Mouse (Mus musculus): ENCODE measurements around the gene Gpc3. TPM values are rescaled to one million over a fixed set of nuclear protein-coding genes. Genes with fewer than 3 reads are reported as not detected.

Gpc3 gene
- 35.8 and 48.2 TPM in 2 replicates for polyA plus RNA-seq (2015; fragmentation: Nextera tagmentation; extraction: Ambion mirVana)

DNA sequence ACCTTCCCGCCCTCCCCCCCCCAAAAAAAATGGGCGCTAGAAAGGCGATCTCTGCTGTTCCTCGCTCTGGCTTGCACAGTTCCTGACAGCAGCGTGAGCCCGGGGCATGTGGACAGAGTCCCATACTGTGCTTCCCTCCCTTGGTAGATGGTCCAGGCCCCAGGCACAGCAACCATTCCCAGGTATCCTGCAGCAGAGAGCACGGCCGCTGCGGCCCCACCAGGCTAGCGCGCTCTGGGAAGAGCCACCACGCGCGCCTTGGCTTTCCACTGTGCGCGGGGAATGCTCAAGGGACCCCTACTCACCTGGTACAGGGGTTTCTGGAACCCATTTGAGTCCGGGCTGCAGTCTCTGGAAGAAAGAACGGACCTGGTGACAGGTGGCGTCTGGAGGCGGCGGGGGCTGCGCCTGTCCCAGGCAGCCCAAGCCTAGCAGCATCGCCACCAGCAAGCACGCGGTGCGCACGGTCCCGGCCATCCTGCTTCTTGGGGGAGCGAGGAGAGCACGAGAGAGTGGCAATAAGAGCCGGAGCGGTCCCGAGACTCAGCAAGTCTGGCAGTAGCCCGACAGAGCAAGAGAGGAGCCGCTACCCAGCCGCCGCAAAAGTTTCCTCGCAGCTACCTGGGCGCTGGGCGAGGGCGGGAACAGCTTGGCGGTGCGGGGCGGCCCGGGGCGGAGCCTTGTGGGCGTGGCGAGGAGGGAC lies at the start of gene Gpc3:
Gene Gpc3 (minus strand): TSS at position 623 of the 703 bp plus-strand sequence.
- peak within 1 kb of the TSS; percentile 42 for H3K4me3 ChIP-seq (replicated peaks; ENCODE audit: low read length)
- no peak within 1 kb of the TSS for H3K27ac ChIP-seq (ENCODE audit: low read length)
- H3K9me3 ChIP-seq (ENCODE audit: control insufficient read depth, low read length), result no peaks in the 10 kb centered on the region
- peak within 1 kb of the TSS; percentile 50; the same call in 1 of the 2 replicates for H3K9ac ChIP-seq (replicated peaks; ENCODE audit: low read depth, low read length)
- H3K27me3 ChIP-seq (replicated peaks; ENCODE audit: control insufficient read depth, insufficient read depth, low read length), result 0 out of 2 replicates have a peak, but pooled peaks cover 5% of the 10 kb centered on the region
- H3K36me3 ChIP-seq (ENCODE audit: control insufficient read depth, insufficient read depth), result no peaks in the 10 kb centered on the region
- peaks cover 16% of the 10 kb centered on the region for H3K4me1 ChIP-seq (replicated peaks; ENCODE audit: control insufficient read depth, insufficient read depth, low read length)
- ATAC-seq, result peak; percentile 92
- 19% methylated on average over 47 of the region's 48 CpGs for WGBS
- H3K4me2 ChIP-seq (ENCODE audit: low read length), result peak within 1 kb of the TSS; percentile 55

DNA sequence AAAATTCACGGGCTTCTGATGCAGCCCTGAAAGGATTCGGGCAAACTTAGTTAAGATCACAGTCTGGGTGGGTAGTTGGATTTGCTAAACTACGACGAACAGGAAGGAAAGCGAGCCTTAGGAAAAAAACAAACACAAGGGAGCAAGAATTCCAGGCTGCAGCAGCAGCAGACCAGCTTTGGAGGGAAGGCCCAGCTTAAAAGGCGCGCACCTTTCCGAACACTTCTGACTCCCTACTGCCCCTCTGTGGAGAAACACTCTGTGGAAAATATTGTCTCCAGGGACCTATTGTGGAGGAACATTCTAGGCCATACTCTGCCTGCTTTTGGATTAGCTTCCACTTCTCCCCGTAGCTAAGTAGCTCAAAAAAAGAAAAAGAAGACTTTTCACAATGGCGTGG lies 38.2 kb upstream of the Gpc3 start:
- Histone ChIP-seq H3K27ac (ENCODE audit: low read length) (no peak overlapping the region), H3K4me1 (replicated peaks; ENCODE audit: control insufficient read depth, insufficient read depth, low read length) (0 out of 2 replicates have a peak, but pooled peaks cover 5% of the 10 kb centered on the region), H3K9me3 (ENCODE audit: control insufficient read depth, low read length) (no peaks in the 10 kb centered on the region), H3K4me3 (replicated peaks; ENCODE audit: low read length) (no peak overlapping the region), H3K27me3 (replicated peaks; ENCODE audit: control insufficient read depth, insufficient read depth, low read length) (no peaks in the 10 kb centered on the region), H3K9ac (replicated peaks; ENCODE audit: low read depth, low read length) (no peak overlapping the region), H3K36me3 (ENCODE audit: control insufficient read depth, insufficient read depth) (no peaks in the 10 kb centered on the region), H3K4me2 (ENCODE audit: low read length) (no peak overlapping the region; the same call in 1 of the 2 replicates)
- 30% methylated on average over 10 of the region's 10 CpGs for WGBS
- ATAC-seq, result peak; percentile 61

GRCm38 (mm10) chrX:52651472-52651948 lies 37.8 kb upstream of the Gpc3 start:
- H3K27ac ChIP-seq (ENCODE audit: low read length), result no peak overlapping the region
- no peak overlapping the region for H3K4me3 ChIP-seq (replicated peaks; ENCODE audit: low read length)
- H3K36me3 ChIP-seq (ENCODE audit: control insufficient read depth, insufficient read depth), result no peaks in the 10 kb centered on the region
- no peaks in the 10 kb centered on the region for H3K9me3 ChIP-seq (ENCODE audit: control insufficient read depth, low read length)
- H3K4me2 ChIP-seq (ENCODE audit: low read length), result no peak overlapping the region; the same call in 1 of the 2 replicates
- WGBS, result 31% methylated on average over 9 of the region's 9 CpGs
- no peak; the same call in 1 of the 2 replicates for ATAC-seq
- H3K27me3 ChIP-seq (replicated peaks; ENCODE audit: control insufficient read depth, insufficient read depth, low read length), result no peaks in the 10 kb centered on the region
- no peak overlapping the region for H3K9ac ChIP-seq (replicated peaks; ENCODE audit: low read depth, low read length)
- H3K4me1 ChIP-seq (replicated peaks; ENCODE audit: control insufficient read depth, insufficient read depth, low read length), result 0 out of 2 replicates have a peak, but pooled peaks cover 5% of the 10 kb centered on the region

GRCm38 (mm10) chrX:52648910-52649785 lies 35.4 kb upstream of the Gpc3 start:
- Histone ChIP-seq H3K4me2 (ENCODE audit: low read length) (peak overlapping the region; percentile 20), H3K9ac (replicated peaks; ENCODE audit: low read depth, low read length) (no peak overlapping the region), H3K27ac (ENCODE audit: low read length) (no peak overlapping the region), H3K9me3 (ENCODE audit: control insufficient read depth, low read length) (no peaks in the 10 kb centered on the region), H3K4me3 (replicated peaks; ENCODE audit: low read length) (no peak overlapping the region), H3K36me3 (ENCODE audit: control insufficient read depth, insufficient read depth) (no peaks in the 10 kb centered on the region), H3K27me3 (replicated peaks; ENCODE audit: control insufficient read depth, insufficient read depth, low read length) (no peaks in the 10 kb centered on the region), H3K4me1 (replicated peaks; ENCODE audit: control insufficient read depth, insufficient read depth, low read length) (0 out of 2 replicates have a peak, but pooled peaks cover 5% of the 10 kb centered on the region)
- whole genome bisulfite sequencing, result 29% methylated on average over 19 of the region's 19 CpGs
- ATAC-seq, result no peak

DNA sequence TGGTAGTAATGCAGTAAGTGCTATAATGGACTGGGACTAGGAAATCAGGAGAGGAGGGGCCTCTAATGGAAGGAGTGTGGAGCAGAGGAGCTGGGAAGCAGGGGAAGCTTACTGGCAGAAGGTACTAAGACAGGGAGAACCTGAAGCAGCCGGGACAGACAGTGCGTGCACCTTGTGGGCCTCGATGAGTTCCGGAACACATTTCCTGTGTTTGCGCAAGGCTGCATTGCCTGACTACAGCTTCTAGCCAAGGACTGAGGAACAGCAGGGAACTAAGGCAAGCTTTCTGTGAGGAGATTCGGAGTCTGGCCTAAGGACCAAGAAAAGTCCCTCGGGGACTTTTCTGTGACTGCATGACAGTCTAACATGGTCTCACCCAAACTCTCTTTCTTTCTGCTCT lies 30.6 kb upstream of the Gpc3 start:
- Histone ChIP-seq H3K27me3 (replicated peaks; ENCODE audit: control insufficient read depth, insufficient read depth, low read length) (no peaks in the 10 kb centered on the region), H3K27ac (ENCODE audit: low read length) (no peak overlapping the region), H3K9ac (replicated peaks; ENCODE audit: low read depth, low read length) (no peak overlapping the region), H3K9me3 (ENCODE audit: control insufficient read depth, low read length) (no peaks in the 10 kb centered on the region), H3K4me3 (replicated peaks; ENCODE audit: low read length) (no peak overlapping the region), H3K4me1 (replicated peaks; ENCODE audit: control insufficient read depth, insufficient read depth, low read length) (0 out of 2 replicates have a peak, but pooled peaks cover 3% of the 10 kb centered on the region), H3K4me2 (ENCODE audit: low read length) (no peak overlapping the region), H3K36me3 (ENCODE audit: control insufficient read depth, insufficient read depth) (no peaks in the 10 kb centered on the region)
- 58% methylated on average over 7 of the region's 7 CpGs for WGBS
- no peak for ATAC-seq

GRCm38 (mm10) chrX:52643350-52643749 lies 29.6 kb upstream of the Gpc3 start:
- H3K9ac ChIP-seq (replicated peaks; ENCODE audit: low read depth, low read length), result no peak overlapping the region
- 63% methylated on average over 2 of the region's 2 CpGs for WGBS
- H3K4me1 ChIP-seq (replicated peaks; ENCODE audit: control insufficient read depth, insufficient read depth, low read length), result no peaks in the 10 kb centered on the region
- H3K36me3 ChIP-seq (ENCODE audit: control insufficient read depth, insufficient read depth), result no peaks in the 10 kb centered on the region
- H3K9me3 ChIP-seq (ENCODE audit: control insufficient read depth, low read length), result no peaks in the 10 kb centered on the region
- no peak for ATAC-seq
- H3K27me3 ChIP-seq (replicated peaks; ENCODE audit: control insufficient read depth, insufficient read depth, low read length), result no peaks in the 10 kb centered on the region
- H3K27ac ChIP-seq (ENCODE audit: low read length), result no peak overlapping the region
- H3K4me2 ChIP-seq (ENCODE audit: low read length), result no peak overlapping the region
- H3K4me3 ChIP-seq (replicated peaks; ENCODE audit: low read length), result no peak overlapping the region

- no peak overlapping the region for H3K9ac ChIP-seq (replicated peaks; ENCODE audit: low read depth, low read length)
- 81% methylated on average over 2 of the region's 2 CpGs for WGBS
- H3K4me3 ChIP-seq (replicated peaks; ENCODE audit: low read length), result no peak overlapping the region
- ATAC-seq, result no peak
- H3K4me2 ChIP-seq (ENCODE audit: low read length), result no peak overlapping the region
- H3K4me1 ChIP-seq (replicated peaks; ENCODE audit: control insufficient read depth, insufficient read depth, low read length), result no peaks in the 10 kb centered on the region
- no peak overlapping the region for H3K27ac ChIP-seq (ENCODE audit: low read length)
- H3K27me3 ChIP-seq (replicated peaks; ENCODE audit: control insufficient read depth, insufficient read depth, low read length), result no peaks in the 10 kb centered on the region
- H3K36me3 ChIP-seq (ENCODE audit: control insufficient read depth, insufficient read depth), result no peaks in the 10 kb centered on the region
- no peaks in the 10 kb centered on the region for H3K9me3 ChIP-seq (ENCODE audit: control insufficient read depth, low read length)
Measured at GRCm38 (mm10) chrX:52642126-52642525, 28.4 kb upstream of the Gpc3 start.

GRCm38 (mm10) chrX:52637419-52637818 lies 23.7 kb upstream of the Gpc3 start:
- Histone ChIP-seq H3K9me3 (ENCODE audit: control insufficient read depth, low read length) (no peaks in the 10 kb centered on the region), H3K4me2 (ENCODE audit: low read length) (no peak overlapping the region), H3K36me3 (ENCODE audit: control insufficient read depth, insufficient read depth) (no peaks in the 10 kb centered on the region), H3K27me3 (replicated peaks; ENCODE audit: control insufficient read depth, insufficient read depth, low read length) (0 out of 2 replicates have a peak, but pooled peaks cover 3% of the 10 kb centered on the region), H3K4me3 (replicated peaks; ENCODE audit: low read length) (no peak overlapping the region), H3K9ac (replicated peaks; ENCODE audit: low read depth, low read length) (no peak overlapping the region), H3K27ac (ENCODE audit: low read length) (no peak overlapping the region), H3K4me1 (replicated peaks; ENCODE audit: control insufficient read depth, insufficient read depth, low read length) (no peaks in the 10 kb centered on the region)
- no peak for ATAC-seq

DNA sequence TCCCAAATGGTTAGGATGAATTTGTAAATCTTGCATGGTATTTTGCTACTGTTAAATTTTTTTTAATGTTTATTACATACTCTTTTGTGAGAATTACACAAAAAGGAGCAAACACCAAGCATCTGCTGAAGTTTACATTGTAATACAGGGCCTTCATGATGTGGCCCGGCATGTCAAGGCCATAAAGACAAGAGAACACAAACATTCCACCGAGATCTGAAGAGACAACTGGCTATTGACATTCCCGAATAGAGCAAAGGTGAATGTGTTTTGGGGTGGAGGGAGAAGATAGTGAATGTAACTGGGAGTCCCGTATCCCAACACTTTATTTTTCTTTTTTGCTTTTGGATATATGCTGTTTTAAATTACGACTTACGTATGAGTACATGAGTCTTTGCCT lies 20.2 kb upstream of the Gpc3 start:
- 88% methylated on average over 6 of the region's 6 CpGs for WGBS
- no peak for ATAC-seq
- H3K27ac ChIP-seq (ENCODE audit: low read length), result no peak overlapping the region
- H3K36me3 ChIP-seq (ENCODE audit: control insufficient read depth, insufficient read depth), result no peaks in the 10 kb centered on the region
- no peak overlapping the region for H3K4me2 ChIP-seq (ENCODE audit: low read length)
- no peaks in the 10 kb centered on the region for H3K9me3 ChIP-seq (ENCODE audit: control insufficient read depth, low read length)
- no peak overlapping the region for H3K4me3 ChIP-seq (replicated peaks; ENCODE audit: low read length)
- H3K9ac ChIP-seq (replicated peaks; ENCODE audit: low read depth, low read length), result no peak overlapping the region
- H3K27me3 ChIP-seq (replicated peaks; ENCODE audit: control insufficient read depth, insufficient read depth, low read length), result 0 out of 2 replicates have a peak, but pooled peaks cover 3% of the 10 kb centered on the region
- H3K4me1 ChIP-seq (replicated peaks; ENCODE audit: control insufficient read depth, insufficient read depth, low read length), result no peaks in the 10 kb centered on the region
